Mouse (Mus musculus) MEL-GATA-1-ER (cell line): ENCODE results near the gene Micu2.
"Not testable (repeated sequence)": the region's sequence is repeated elsewhere in the genome, so short reads cannot be mapped to it uniquely, and the experiment has no call there.

ENCODE experiments used
- DNase-seq: peaks from one replicate; pipeline ENCODE4 v3.0.0-alpha.2; 2012; ENCODE audit warnings: low read depth; ENCODE audit errors: extremely low read depth

Micu2 gene

DNA sequence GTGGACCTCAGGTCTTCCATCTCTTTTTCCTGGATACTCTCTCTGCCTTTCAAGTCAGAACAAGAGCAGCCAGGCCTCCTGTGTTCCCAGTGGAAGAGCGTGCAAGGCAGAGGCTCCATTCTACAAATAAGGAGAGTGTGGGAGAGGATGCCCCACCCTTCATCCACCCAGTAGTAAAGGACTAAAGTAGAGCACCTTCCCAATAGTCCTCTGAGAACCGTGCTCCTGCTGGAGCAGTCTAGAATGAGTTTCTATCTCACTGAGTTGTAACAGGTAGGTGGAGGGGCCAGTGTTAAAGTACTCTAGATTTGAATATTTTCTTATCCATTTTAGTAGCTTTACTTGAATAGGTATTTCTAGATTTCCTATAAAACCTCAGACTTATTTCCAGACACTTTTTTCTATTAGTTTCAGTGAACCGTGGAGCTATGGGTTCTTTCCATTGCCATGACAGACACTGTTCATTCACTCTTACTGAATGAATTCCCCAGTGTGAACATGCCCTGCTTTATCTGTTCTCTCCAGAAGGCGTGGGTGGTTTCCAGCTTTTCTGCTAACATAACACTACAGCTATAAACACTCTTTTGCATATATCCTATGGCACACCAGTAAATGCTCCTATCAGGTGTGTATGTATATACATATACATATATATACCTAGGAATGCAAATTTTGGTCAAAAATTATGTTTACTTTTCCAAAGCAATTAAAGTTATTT is 31.8 kb downstream of the Micu2 start:
- DNase-seq = no peak

DNA sequence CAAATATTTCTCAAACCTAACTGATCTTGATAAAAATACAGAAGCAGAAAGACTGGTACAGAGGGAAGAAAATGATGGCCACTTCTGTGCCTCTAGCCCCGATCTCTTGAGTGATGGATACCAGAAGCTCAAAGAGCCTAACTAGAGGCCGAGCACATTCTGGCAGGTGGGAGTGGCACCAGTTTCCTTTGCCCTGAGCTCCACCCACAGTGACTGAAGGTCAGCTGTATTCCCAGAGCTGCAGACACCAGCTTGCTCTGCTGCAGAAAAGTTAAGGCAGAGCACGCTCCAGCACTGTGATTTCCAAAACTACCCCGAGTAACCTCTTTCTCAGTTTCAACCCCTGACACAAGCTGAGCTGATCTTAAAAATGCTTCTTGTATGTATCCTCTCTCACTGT is 37.2 kb downstream of the Micu2 start:
- no peak for DNase-seq

GRCm38 (mm10) chr14:57951089-57951488 is 48.0 kb downstream of the Micu2 start:
- no peak for DNase-seq

- no peak for DNase-seq
These were observed 53.2 kb downstream of the Micu2 start for GRCm38 (mm10) chr14:57945834-57946233.

DNA sequence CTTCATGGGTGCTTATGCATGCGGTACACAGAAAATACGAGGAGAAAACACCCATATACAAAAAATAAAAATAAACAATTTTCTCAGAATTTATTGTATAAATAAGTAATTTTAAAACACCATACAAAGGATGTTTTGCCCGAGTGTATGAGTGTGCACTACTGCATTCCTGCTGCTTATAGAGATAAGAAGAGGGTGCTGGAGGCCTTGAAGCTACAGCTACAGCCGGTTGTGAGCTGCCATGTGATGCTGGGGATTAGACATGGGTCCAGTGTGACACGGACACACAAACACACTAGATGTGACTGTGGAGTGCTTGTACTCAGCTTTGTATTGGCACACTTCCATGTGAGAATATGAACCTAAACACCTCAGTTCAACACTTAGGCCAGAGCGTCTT is 61.8 kb downstream of the Micu2 start:
- DNase-seq = no peak

DNA sequence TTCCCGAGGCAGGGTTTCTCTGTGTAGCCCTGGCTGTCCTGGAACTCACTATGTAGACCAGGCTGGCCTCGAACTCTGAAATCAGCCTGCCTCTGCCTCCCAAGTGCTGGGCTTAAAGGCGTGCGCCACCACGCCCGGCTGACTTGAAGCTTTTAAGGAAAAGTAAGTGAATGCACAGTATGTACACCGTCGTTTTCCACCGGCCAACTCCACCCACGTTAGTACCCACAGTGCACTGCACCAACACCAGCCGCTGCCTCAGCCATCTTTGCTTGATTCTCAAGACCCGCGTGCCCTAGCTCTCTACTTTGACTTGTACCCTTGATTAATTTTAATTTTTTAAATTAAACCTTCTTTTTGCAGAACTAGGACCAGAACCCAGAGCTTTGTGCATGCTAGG is 64.4 kb downstream of the Micu2 start:
- DNase-seq = no peak

GRCm38 (mm10) chr14:57933608-57934007 is 65.5 kb downstream of the Micu2 start:
- DNase-seq = no peak

GRCm38 (mm10) chr14:57932881-57933443 is 66.1 kb downstream of the Micu2 start:
- DNase-seq = peak; percentile 80

- no peak for DNase-seq
These were observed 77.5 kb downstream of the Micu2 start for GRCm38 (mm10) chr14:57921428-57922131.

- DNase-seq = no peak
These were observed 78.3 kb downstream of the Micu2 start for GRCm38 (mm10) chr14:57920568-57921310.

- DNase-seq = no peak
These were observed 79.8 kb downstream of the Micu2 start for GRCm38 (mm10) chr14:57919148-57919875.

DNA sequence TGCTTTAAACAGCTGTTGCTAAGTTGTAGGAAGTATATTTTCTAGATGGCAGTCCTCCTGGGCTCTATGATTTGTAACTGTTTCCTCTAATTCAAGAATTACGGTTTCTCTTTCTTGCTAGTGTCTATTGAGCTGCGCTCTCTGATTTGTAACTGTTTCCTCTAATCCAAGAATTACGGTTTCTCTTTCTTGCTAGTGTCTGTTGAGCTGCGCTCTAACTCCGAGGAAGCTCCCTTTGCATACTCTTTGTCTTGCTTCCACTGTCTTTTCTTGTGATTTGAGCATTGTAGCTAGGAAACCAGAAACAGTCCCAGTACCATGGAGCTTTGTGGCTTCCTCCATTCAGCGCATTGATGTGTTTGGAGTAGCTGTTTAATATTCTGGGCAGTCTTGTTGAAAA is 83.7 kb downstream of the Micu2 start:
- no peak for DNase-seq

DNA sequence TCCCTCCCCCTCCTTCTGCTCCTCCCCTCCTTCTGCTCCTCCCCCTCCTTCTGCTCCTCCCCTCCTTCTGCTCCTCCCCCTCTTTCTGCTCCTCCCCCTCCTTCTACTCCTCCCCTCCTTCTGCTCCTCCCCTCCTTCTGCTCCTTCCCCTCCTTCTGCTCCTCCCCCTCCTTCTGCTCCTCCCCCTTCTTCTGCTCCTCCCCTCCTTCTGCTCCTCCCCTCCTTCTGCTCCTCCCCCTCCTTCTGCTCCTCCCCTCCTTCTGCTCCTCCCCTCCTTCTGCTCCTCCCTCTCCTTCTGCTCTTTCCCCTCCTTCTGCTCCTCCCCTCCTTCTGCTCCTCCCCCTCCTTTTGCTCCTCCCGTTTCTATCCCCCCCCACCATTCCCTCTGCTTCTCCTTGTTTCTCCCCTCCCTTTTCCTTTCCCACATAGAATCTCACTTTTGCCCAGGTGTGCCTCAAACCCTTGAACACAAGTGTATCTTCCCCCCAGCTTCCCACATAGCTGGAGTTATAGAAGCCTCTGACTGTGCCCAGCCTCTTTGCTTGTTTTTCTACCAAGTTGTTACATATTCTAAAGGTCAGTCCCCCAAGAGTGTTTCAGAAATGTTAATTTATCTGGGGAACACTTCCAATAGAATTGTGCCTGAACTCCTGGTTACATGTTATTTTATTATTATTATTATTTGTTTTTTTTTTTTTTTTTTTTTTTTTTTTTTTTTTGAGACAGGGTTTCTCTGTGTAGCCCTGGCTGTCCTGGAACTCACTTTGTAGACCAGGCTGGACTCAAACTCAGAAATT is 86.7 kb downstream of the Micu2 start:
- not testable (repeated sequence) for DNase-seq

- not testable (repeated sequence) for DNase-seq
These were observed 87.3 kb downstream of the Micu2 start for GRCm38 (mm10) chr14:57911787-57912186.

- DNase-seq = no peak
These were observed 87.7 kb downstream of the Micu2 start for GRCm38 (mm10) chr14:57911316-57911715.

- DNase-seq = peak; percentile 88
These were observed 88.5 kb downstream of the Micu2 start for GRCm38 (mm10) chr14:57910501-57911068.

- DNase-seq = no peak
These were observed 89.8 kb downstream of the Micu2 start for GRCm38 (mm10) chr14:57909297-57909696.

DNA sequence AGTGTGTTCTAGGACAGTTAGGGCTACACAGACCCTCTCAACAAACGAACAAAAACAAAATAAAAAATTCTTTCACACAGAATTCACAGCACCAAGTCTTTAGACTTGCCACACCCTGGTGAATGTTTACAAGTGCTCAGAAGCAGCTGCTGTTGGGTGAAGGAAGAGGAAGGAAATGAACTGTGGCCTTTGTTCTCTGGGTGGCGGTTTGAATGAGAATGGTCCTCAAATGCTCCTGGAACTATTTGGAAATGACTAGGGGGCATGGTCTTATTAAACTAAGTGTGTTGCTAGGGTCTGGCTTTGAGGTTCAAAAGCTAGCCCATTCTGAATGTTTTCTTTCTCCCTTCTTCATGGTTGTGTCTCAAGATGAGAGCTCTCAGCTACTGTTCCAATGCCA is 90.6 kb downstream of the Micu2 start:
- no peak for DNase-seq

DNA sequence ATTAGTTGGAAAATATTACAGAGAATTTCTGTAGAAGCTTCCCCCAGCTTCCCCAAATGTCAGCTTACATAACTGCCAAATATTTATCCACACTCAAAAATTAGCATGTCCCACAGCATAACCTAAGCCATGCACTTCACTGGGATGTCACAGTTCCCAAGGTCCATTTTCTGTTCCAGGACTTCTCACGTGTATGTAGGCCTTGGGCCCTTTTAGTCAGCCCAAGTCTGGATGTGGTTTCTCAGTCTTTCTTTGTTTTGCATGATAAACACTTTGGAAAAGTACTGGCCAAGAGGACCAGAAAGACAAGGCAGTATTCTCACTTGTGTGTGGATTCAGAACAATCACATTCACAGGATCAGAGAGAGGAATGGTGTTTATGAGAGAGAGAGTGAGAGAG is 97.1 kb downstream of the Micu2 start:
- DNase-seq = no peak

DNA sequence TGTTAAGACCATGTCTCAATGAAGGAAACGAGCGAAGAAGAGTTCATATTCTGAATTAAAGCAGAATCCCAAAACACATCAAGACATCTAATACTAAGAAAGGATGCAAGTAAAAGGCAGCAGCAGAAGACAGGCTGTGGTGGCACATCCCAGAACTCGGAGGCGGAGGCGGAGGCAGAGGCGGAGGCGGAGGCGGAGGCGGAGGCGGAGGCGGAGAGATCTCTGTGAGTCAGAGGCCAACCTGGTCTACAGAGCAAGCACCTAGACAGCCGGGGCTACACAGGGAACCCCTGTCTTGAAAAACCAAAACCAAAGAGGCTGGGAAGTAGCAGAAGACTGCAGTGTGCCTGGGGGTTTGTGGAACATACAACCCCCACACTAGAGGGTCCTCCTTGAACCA is 102.2 kb downstream of the Micu2 start:
- no peak for DNase-seq
